Mouse (Mus musculus) liver, embryonic 15.5 days (tissue): Measurements from ENCODE around the gene Nefh. TPM values are rescaled to one million over a fixed set of nuclear protein-coding genes. Genes with fewer than 3 reads are reported as not detected.
A peak's percentile ranks its signal among the peaks of the same experiment; 100 is the strongest.

ENCODE experiments used
- ATAC-seq: fragments of 200-750 bp; cut with Nextera tagmentation; 2 replicates; pipeline ENCODE4 v1.8.0; 2017; ENCODE audit warnings: moderate number of reproducible peaks, mild to moderate bottlenecking, moderate library complexity; ENCODE audit not compliant: insufficient read depth
- H3K27ac ChIP-seq: fragments of 300-500 bp; sonication (generic); replicated peaks from 2 replicates; pipeline ENCODE4 v1.5.1; 2015; ENCODE audit warnings: mild to moderate bottlenecking, inconsistent platforms
- H3K27me3 ChIP-seq: fragments of 300-500 bp; sonication (generic); 2 replicates; pipeline ENCODE4 v1.6.1; 2015; ENCODE audit warnings: mild to moderate bottlenecking, inconsistent platforms
- H3K36me3 ChIP-seq: fragments of 300-500 bp; sonication (generic); replicated peaks from 2 replicates; pipeline ENCODE4 v1.6.1; 2015; ENCODE audit warnings: moderate library complexity, mild to moderate bottlenecking, inconsistent platforms
- H3K4me1 ChIP-seq: fragments of 300-500 bp; sonication (generic); replicated peaks from 2 replicates; pipeline ENCODE4 v1.6.1; 2015; ENCODE audit warnings: inconsistent platforms
- H3K4me2 ChIP-seq: fragments of 300-500 bp; sonication (generic); 2 replicates; pipeline ENCODE4 v1.6.1; 2015; ENCODE audit warnings: moderate library complexity, mild to moderate bottlenecking, inconsistent platforms
- H3K4me3 ChIP-seq: fragments of 300-500 bp; sonication (generic); replicated peaks from 2 replicates; pipeline ENCODE4 v1.5.1; 2015; ENCODE audit warnings: mild to moderate bottlenecking, inconsistent platforms
- H3K9ac ChIP-seq: fragments of 300-500 bp; sonication (generic); 2 replicates; pipeline ENCODE4 v1.6.1; 2015; ENCODE audit warnings: moderate library complexity, mild to moderate bottlenecking, inconsistent platforms
- H3K9me3 ChIP-seq: fragments of 300-500 bp; sonication (generic); replicated peaks from 2 replicates; pipeline ENCODE4 v1.6.1; 2016; ENCODE audit warnings: inconsistent platforms
- WGBS: fragments of 180-500 bp; shearing (Covaris S2); methylation state at CpG from one replicate; pipeline ENCODE4 v1.1.7; 2015; ENCODE audit warnings: mixed read lengths; ENCODE audit not compliant: insufficient replicate concordance; 5-methylcytosine and 5-hydroxymethylcytosine counted together
- polyA plus RNA-seq: library from polyadenylated mRNA; unstranded; fragments of >200 nt; fragmentation: Nextera tagmentation; extraction: Ambion mirVana; gene quantifications from 2 replicates; pipeline ENCODE4 v1.2.1, GENCODE M21; 2015

The Nefh gene
- 0.07 and 0.10 TPM in 2 replicates for polyA plus RNA-seq

DNA sequence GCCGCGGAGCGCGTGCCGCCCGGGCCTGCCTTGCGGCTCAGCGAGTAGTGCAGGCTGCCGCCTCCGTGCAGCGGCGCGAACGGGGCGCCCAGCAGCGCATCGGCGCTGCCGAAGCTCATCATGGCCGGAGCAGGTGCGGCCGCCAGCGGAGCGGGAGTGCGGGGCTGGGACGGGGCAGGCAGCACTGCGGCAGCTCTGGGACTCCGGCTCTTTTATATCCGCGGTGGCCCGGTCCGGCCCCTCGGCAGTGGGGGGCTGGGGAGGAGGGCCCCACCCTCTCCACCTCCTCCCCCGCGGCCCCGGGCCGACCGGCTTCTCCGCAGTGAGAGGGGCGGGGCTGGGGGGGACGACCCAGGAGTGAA lies at the start of gene Nefh:
Gene Nefh, minus strand, starts transcription at position 252 of the 362 bp plus-strand sequence.
- Histone ChIP-seq H3K27me3 (peaks cover 90% of the 10 kb centered on the region), H3K36me3 (no peaks in the 10 kb centered on the region), H3K4me3 (peak within 1 kb of the TSS; percentile 49), H3K4me2 (peak within 1 kb of the TSS; percentile 70), H3K27ac (no peak within 1 kb of the TSS), H3K9ac (no peak within 1 kb of the TSS), H3K4me1 (peaks cover 19% of the 10 kb centered on the region), H3K9me3 (no peaks in the 10 kb centered on the region)
- WGBS = 1% methylated on average over 39 of the region's 41 CpGs
- ATAC-seq = no peak

DNA sequence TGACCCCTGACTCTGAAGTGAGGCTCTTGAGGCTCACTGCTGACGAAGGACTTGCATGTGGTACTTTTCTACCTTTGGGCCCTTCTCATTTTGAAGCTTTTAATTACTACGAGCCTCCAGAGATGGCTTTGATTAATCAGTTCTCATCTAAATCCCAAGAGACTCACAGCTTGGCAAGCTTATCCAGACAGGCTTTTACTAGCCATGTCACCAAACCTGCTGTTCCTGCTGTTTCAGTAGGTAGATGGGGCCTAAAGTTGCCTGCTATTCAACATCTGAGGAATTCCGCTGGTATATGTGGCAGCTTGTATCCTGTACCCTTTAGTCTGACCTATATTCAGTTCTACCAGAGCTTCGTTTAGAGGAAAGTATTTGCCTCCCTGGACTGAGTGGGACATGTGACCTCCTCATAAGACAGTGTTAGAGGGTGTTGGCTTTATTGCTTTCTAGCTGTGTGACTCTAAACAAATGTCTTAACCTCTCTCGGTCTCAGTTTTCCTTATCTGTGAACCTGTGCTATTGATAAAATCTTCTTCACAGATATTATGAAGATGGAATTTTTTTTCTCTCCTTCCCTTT lies 48.8 kb upstream of the Nefh start:
- Histone ChIP-seq H3K36me3 (peaks cover 72% of the 10 kb centered on the region), H3K9ac (no peak overlapping the region), H3K4me2 (no peak overlapping the region), H3K27ac (no peak overlapping the region), H3K4me1 (peaks cover 26% of the 10 kb centered on the region), H3K27me3 (no peaks in the 10 kb centered on the region), H3K4me3 (no peak overlapping the region), H3K9me3 (no peaks in the 10 kb centered on the region)
- WGBS = 79% methylated on average over 5 of the region's 5 CpGs
- no peak for ATAC-seq

DNA sequence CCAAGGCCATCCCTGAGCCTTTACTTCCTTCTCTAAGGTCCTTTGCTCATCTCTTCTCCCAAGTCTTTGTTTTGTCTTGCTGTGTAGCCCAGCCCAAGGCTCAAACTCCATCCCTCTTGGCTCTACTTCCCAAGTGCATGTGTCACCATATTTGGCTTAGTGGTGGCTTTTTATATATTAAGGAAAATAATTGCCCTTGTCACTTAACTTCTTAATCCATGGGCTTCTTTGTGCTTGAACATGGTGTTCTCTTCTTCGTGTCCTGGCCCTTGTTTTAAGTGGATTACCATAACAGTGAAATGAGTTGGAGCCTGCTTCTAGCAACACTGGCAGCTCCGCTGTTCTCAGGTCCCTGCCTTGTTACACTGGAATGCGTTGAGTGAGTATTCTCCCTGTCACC lies 47.8 kb upstream of the Nefh start:
- no peaks in the 10 kb centered on the region for H3K9me3 ChIP-seq
- 86% methylated on average over 3 of the region's 3 CpGs for WGBS
- H3K9ac ChIP-seq = no peak overlapping the region
- no peak overlapping the region for H3K27ac ChIP-seq
- H3K4me2 ChIP-seq = no peak overlapping the region
- H3K4me3 ChIP-seq = no peak overlapping the region
- H3K27me3 ChIP-seq = no peaks in the 10 kb centered on the region
- H3K36me3 ChIP-seq = peaks cover 72% of the 10 kb centered on the region
- peaks cover 30% of the 10 kb centered on the region for H3K4me1 ChIP-seq
- no peak for ATAC-seq

DNA sequence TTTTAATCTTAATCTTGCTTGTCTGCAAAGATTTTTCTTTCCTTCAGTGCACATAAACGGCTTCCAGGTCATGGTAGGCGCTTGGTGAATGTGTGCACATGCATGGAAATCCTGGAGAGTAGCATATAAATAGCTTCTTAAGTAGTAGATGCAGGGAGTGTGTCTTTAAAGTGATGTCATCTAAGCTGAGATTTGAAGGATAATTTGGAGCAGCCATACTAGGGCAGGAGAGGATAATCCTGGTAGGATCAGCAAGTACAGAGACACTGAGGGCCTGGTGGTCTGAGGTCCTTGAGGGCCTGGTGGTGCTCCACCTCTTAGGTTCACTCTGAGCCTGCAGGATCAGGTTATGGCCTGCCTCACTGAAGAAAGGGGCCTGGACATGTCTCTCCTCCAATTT lies 44.6 kb upstream of the Nefh start:
- 78% methylated on average over 2 of the region's 2 CpGs for WGBS
- no peak for ATAC-seq
- H3K4me1 ChIP-seq = peaks cover 44% of the 10 kb centered on the region
- H3K4me3 ChIP-seq = no peak overlapping the region
- no peak overlapping the region for H3K9ac ChIP-seq
- no peak overlapping the region for H3K27ac ChIP-seq
- H3K36me3 ChIP-seq = peaks cover 61% of the 10 kb centered on the region
- no peaks in the 10 kb centered on the region for H3K27me3 ChIP-seq
- no peak overlapping the region for H3K4me2 ChIP-seq
- no peaks in the 10 kb centered on the region for H3K9me3 ChIP-seq

DNA sequence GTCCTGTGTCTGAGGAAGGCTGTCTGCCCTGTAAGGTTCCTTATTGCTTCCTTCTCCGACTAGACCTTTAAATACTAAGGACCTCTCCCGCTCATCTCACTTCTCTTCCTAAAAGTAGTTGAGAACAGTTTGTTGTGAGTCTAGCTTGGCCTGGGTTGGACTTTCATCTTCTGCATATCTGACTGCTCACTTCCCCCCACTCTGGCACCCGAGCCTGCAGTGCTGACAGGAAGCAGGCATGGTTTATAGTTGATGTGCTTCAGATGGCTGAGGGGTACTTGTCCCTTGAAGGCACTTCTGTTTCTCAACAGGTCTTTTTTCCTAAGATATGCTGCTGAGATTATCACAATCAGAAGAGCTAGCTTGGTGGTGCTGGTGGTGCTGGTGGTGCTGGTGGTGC lies 41.3 kb upstream of the Nefh start:
- Histone ChIP-seq H3K4me1 (peaks cover 68% of the 10 kb centered on the region), H3K4me2 (peak overlapping the region; percentile 85), H3K9me3 (no peaks in the 10 kb centered on the region), H3K4me3 (no peak overlapping the region), H3K9ac (no peak overlapping the region), H3K36me3 (peaks cover 40% of the 10 kb centered on the region), H3K27me3 (no peaks in the 10 kb centered on the region), H3K27ac (peak overlapping the region; percentile 86; the same call in 1 of the 2 replicates)
- no peak for ATAC-seq
- WGBS = 25% methylated on average over 3 of the region's 3 CpGs

DNA sequence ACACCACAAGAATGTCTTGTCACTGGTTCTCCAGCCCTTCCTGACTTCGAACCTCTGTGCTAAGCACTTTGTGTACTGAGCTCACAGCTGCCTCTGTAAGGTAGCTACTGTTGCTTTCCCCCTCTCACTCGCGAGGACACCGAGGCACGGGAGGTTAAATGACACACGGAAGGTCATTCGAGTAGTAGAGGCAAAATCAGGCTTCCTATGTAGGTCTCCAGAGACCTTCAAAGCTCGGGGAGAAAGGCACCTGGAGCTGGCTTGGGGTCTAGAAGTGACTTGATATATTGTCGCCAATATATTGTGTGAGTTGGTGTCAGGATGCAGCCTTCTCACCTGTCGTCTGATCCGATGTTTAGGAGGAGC lies 39.6 kb upstream of the Nefh start:
- H3K4me3 ChIP-seq = peak overlapping the region; percentile 75
- no peaks in the 10 kb centered on the region for H3K27me3 ChIP-seq
- H3K4me2 ChIP-seq = peak overlapping the region; percentile 85
- peaks cover 78% of the 10 kb centered on the region for H3K4me1 ChIP-seq
- 32% methylated on average over 11 of the region's 11 CpGs for WGBS
- no peak; the same call in 1 of the 2 replicates for ATAC-seq
- H3K36me3 ChIP-seq = peaks cover 34% of the 10 kb centered on the region
- peak overlapping the region; percentile 86 for H3K27ac ChIP-seq
- peak overlapping the region; percentile 78 for H3K9ac ChIP-seq
- H3K9me3 ChIP-seq = no peaks in the 10 kb centered on the region

DNA sequence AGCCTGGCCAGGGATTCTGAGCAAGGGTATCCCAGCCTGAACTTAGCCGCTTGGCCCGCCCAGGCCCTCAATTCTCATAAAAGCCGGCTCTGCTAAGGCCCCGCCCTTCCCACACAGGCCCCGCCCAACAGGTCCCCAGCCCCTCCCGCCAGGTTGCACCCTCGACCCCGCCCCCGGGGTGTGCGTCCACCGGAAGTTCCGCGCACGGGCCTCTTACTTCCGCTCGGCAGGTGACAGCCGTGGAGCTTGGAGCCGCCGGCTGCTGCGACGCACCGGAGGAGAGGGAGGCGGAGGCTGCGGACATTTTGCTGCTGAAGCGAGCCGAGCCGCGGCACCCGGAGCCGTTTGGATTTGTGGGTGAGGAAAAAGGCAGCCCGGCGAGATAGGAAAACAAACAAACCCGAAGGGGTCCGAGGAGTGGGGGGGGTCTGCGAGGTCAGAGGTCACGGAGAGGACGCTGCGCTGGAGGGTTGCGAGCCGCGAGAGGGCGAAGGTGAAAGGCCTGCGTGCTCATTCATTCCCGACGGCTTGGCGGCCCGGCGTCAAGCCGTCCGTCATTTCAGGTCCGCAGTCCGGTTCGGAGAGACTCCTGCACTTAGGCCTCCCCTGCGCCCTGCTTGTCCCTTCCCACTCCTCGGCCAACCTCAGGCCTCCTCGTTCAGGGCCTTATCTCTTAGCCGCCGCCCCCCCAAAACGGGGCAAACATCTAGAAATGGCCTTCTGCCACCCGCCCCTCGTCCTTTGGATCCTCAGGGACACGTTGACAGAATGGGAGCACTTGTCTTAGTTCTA lies 39.0 kb upstream of the Nefh start, which contains the start of gene Ap1b1:
Gene Ap1b1, plus strand, starts transcription at position 130 of the 792 bp plus-strand sequence.
- peaks cover 75% of the 10 kb centered on the region for H3K4me1 ChIP-seq
- under 1% methylated on average over 62 of the region's 62 CpGs for WGBS
- H3K9me3 ChIP-seq = no peaks in the 10 kb centered on the region
- peak; percentile 92 for ATAC-seq
- peak within 1 kb of the TSS; percentile 75 for H3K4me3 ChIP-seq
- H3K36me3 ChIP-seq = peaks cover 28% of the 10 kb centered on the region
- H3K4me2 ChIP-seq = peak within 1 kb of the TSS; percentile 85
- no peaks in the 10 kb centered on the region for H3K27me3 ChIP-seq
- peak within 1 kb of the TSS; percentile 86 for H3K27ac ChIP-seq
- H3K9ac ChIP-seq = peak within 1 kb of the TSS; percentile 78

DNA sequence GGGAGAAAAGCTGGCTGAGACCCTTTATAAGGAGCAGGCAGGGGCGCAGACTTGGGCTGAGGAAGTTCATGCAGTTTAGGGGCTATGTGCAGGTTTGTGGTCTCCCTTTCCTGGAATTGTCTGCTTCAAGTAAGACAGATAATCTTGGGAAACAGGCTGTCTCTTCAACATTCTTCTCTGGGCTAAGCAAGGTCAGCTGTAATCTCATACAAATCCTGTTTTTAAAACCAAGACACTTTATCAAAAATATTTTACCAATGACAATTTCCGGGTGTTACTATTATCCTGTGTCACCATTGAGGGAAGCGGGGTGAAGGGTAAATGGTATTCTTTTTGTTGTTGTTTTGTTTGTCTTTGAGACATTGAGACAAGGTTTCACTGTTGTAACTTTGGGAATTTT lies 36.9 kb upstream of the Nefh start:
- Histone ChIP-seq H3K4me3 (no peak overlapping the region), H3K27ac (peak overlapping the region; percentile 54; the same call in 1 of the 2 replicates), H3K9me3 (no peaks in the 10 kb centered on the region), H3K36me3 (peaks cover 11% of the 10 kb centered on the region; the same call in 1 of the 2 replicates), H3K9ac (no peak overlapping the region), H3K27me3 (no peaks in the 10 kb centered on the region), H3K4me2 (no peak overlapping the region; the same call in 1 of the 2 replicates), H3K4me1 (peaks cover 57% of the 10 kb centered on the region)
- WGBS = 31% methylated on average over 3 of the region's 3 CpGs
- ATAC-seq = no peak

DNA sequence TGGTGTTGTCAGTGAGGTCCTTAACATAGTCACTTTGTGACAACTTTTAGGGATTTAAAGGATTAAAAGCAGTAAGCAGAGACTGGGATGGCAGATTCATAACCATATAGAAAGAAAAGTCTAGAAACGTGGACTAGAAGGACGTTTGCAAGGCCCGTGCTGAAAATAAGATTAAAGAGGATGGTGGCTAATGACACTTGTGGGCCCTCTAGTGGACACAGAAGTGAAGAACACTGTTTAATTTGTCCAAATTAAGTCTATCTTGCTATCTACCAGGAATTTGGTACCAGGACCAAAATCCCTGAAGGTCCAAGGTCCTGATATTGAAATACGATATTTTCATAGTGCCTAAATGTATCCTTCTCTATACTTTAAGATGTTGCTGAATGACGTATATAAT lies 36.4 kb upstream of the Nefh start:
- no peaks in the 10 kb centered on the region for H3K27me3 ChIP-seq
- 0 out of 2 replicates have a peak overlapping the region, but pooled peaks have one; percentile 7 for H3K9ac ChIP-seq
- no peaks in the 10 kb centered on the region for H3K9me3 ChIP-seq
- H3K27ac ChIP-seq = peak overlapping the region; percentile 54; the same call in 1 of the 2 replicates
- no peak for ATAC-seq
- peak overlapping the region; percentile 42 for H3K4me2 ChIP-seq
- no peak overlapping the region for H3K4me3 ChIP-seq
- 1% methylated on average over 5 of the region's 5 CpGs for WGBS
- peaks cover 52% of the 10 kb centered on the region for H3K4me1 ChIP-seq
- peaks cover 7% of the 10 kb centered on the region; the same call in 1 of the 2 replicates for H3K36me3 ChIP-seq

DNA sequence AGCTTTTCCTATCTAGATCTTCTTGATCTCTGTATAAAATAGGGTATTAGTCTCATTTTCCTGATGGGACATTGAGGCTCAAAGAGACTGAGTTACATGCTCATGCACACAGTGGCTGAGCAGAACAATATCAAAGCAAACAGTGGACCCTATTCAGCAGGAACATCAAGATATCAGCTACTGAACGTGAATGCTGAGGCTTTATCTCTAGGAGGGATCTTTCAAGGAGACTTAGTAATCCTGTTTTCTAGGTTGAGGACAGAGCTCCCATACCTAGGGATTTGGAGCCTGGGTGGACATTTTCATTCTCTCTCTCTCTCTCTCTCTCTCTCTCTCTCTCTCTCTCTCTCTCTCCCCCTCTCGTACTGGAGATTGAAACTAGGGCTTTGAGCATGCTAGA lies 35.7 kb upstream of the Nefh start:
- Histone ChIP-seq H3K4me3 (no peak overlapping the region), H3K27ac (no peak overlapping the region), H3K9ac (no peak overlapping the region), H3K9me3 (no peaks in the 10 kb centered on the region), H3K4me2 (no peak overlapping the region), H3K27me3 (no peaks in the 10 kb centered on the region), H3K4me1 (peaks cover 45% of the 10 kb centered on the region), H3K36me3 (no peaks in the 10 kb centered on the region)
- 46% methylated on average over 2 of the region's 2 CpGs for WGBS
- ATAC-seq = no peak

DNA sequence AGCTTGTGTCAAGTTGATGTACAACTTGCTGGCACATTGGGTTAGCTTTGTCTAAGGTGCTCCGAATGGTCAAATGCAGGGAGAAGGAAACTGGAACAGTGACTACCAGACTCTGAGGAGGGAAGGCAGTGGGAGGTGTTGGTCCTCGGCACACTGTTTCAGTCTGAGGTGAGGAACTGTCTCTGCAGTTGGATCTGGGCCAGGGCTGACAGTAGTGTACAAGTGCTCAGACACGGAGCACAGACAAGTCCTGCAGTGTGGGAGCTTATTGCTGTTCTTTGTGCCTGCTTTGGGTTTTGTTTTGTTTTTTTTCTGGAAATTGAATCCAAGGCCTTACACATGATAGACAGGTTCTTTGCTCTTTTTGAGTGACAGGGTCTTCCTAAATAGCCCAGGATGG lies 35.1 kb upstream of the Nefh start:
- no peak overlapping the region for H3K9ac ChIP-seq
- no peak overlapping the region for H3K27ac ChIP-seq
- peaks cover 40% of the 10 kb centered on the region for H3K4me1 ChIP-seq
- no peaks in the 10 kb centered on the region for H3K36me3 ChIP-seq
- no peak for ATAC-seq
- H3K4me3 ChIP-seq = no peak overlapping the region
- WGBS = 69% methylated on average over 3 of the region's 3 CpGs
- H3K27me3 ChIP-seq = no peaks in the 10 kb centered on the region
- H3K4me2 ChIP-seq = no peak overlapping the region
- no peaks in the 10 kb centered on the region for H3K9me3 ChIP-seq
